Mouse (Mus musculus): ENCODE results near the gene Esrp2. TPM values are rescaled to one million over a fixed set of nuclear protein-coding genes. Genes with fewer than 3 reads are reported as not detected.
A peak's percentile ranks its signal among the peaks of the same experiment; 100 is the strongest.

Esrp2 gene
- 0.21 and 0.30 TPM in 2 replicates for total RNA-seq (2012; rRNA removed)
- not detected in 2 replicates for total RNA-seq (2014; rRNA removed)
- 0.24 and 0.37 TPM in 2 replicates for polyA plus RNA-seq (2012; ENCODE audit: insufficient read length, low read depth)

- H3K4me3 ChIP-seq (replicated peaks in 1 of 3; ENCODE audit: low read depth in 2 of 3, low read length in 2 of 3, poor library complexity in 1 of 3), result no peak within 1 kb of the TSS
- H3K9ac ChIP-seq (ENCODE audit: insufficient read depth, low read depth), result no peak within 1 kb of the TSS
- peaks cover 17 to 43% of the 10 kb centered on the region in 2 experiments for H3K36me3 ChIP-seq (replicated peaks in 1 of 2; ENCODE audit: control insufficient read depth in 1 of 2, insufficient read depth in 1 of 2, low read length in 1 of 2)
- dilution Hi-C loops (cut with MboI; ENCODE audit: extremely low pct_ligation_motif_present, extremely low pct_unique_long_range_greater_than_20kb, low sequenced_read_pairs) (no loop called here), in situ Hi-C loops (cut with MboI; ENCODE audit: low pct_ligation_motif_present, low pct_unique_long_range_greater_than_20kb, low sequenced_read_pairs) (no loop called here)
- TF ChIP-seq HCFC1 (IDR thresholded peaks at IDR 0.05; ENCODE audit: low read depth, low read length) (no peak), MYC (IDR thresholded peaks at IDR 0.05; ENCODE audit: low read depth, low read length) (no peak), EP300 (IDR thresholded peaks at IDR 0.05; ENCODE audit: low read length) (no peak)
- DNase-seq (ENCODE audit: extremely low read depth), result no peak
- no peak within 1 kb of the TSS for H3K27ac ChIP-seq (ENCODE audit: insufficient read depth, low read depth)
- no peaks in the 10 kb centered on the region for H3K27me3 ChIP-seq (replicated peaks)
- peaks cover 9% of the 10 kb centered on the region for H3K9me3 ChIP-seq (replicated peaks; ENCODE audit: low read length)
- H3K79me2 ChIP-seq (replicated peaks; ENCODE audit: control insufficient read depth, extremely low read depth, insufficient read depth, poor library complexity, severe bottlenecking), result no peaks in the 10 kb centered on the region
- no peak within 1 kb of the TSS for H3K4me2 ChIP-seq (ENCODE audit: insufficient read depth, low read depth, poor library complexity, severe bottlenecking)
- H3K4me1 ChIP-seq (ENCODE audit: control insufficient read depth in 1 of 2, insufficient read depth in 2 of 2), result peaks cover 0 to 5% of the 10 kb centered on the region in 2 experiments; a peak in 1 of 4 replicates
These were observed at the start of gene Esrp2 for GRCm38 (mm10) chr8:106136156-106137130. Gene Esrp2, minus strand, starts transcription at chr8:106136974.

GRCm38 (mm10) chr8:106186394-106186793, 49.6 kb upstream of the Esrp2 start:
- Histone ChIP-seq H3K9me3 (replicated peaks; ENCODE audit: low read length) (no peaks in the 10 kb centered on the region), H3K9ac (ENCODE audit: insufficient read depth, low read depth) (peak overlapping the region; percentile 45), H3K4me3 (replicated peaks in 1 of 3; ENCODE audit: low read depth in 2 of 3, low read length in 2 of 3, poor library complexity in 1 of 3) (no peak overlapping the region), H3K27me3 (replicated peaks) (no peaks in the 10 kb centered on the region), H3K27ac (ENCODE audit: insufficient read depth, low read depth) (peak overlapping the region; percentile 51; the same call in 1 of the 2 replicates), H3K36me3 (replicated peaks in 1 of 2; ENCODE audit: control insufficient read depth in 1 of 2, insufficient read depth in 1 of 2, low read length in 1 of 2) (peaks cover 38 to 90% of the 10 kb centered on the region in 2 experiments), H3K4me2 (ENCODE audit: insufficient read depth, low read depth, poor library complexity, severe bottlenecking) (peak overlapping the region; percentile 4; the same call in 1 of the 2 replicates), H3K79me2 (replicated peaks; ENCODE audit: control insufficient read depth, extremely low read depth, insufficient read depth, poor library complexity, severe bottlenecking) (no peaks in the 10 kb centered on the region; the same call in none of the 2 replicates), H3K4me1 (ENCODE audit: control insufficient read depth in 1 of 2, insufficient read depth in 2 of 2) (peaks cover 11 to 22% of the 10 kb centered on the region in 2 experiments; a peak in 3 of 4 replicates)
- TF ChIP-seq TCF12 (IDR thresholded peaks at IDR 0.05; ENCODE audit: low read depth, low read length), result no peak
- TF ChIP-seq MAZ (IDR thresholded peaks at IDR 0.05; ENCODE audit: low read depth, low read length), result no peak
- TF ChIP-seq IRF4 (IDR thresholded peaks at IDR 0.05; ENCODE audit: low read depth, low read length), result peak; percentile 11; the same call in 1 of the 2 replicates
- peak; percentile 60; the same call in 1 of the 2 replicates for TF ChIP-seq EP300 (IDR thresholded peaks at IDR 0.05; ENCODE audit: low read length)
- in situ Hi-C loops (cut with MboI; ENCODE audit: low pct_ligation_motif_present, low pct_unique_long_range_greater_than_20kb, low sequenced_read_pairs) (no loop called here), dilution Hi-C loops (cut with MboI; ENCODE audit: extremely low pct_ligation_motif_present, extremely low pct_unique_long_range_greater_than_20kb, low sequenced_read_pairs) (no loop called here)
- no peak for DNase-seq (ENCODE audit: extremely low read depth)

- Histone ChIP-seq H3K4me1 (ENCODE audit: control insufficient read depth in 1 of 2, insufficient read depth in 2 of 2) (peaks cover 11 to 22% of the 10 kb centered on the region in 2 experiments; a peak in 3 of 4 replicates), H3K27ac (ENCODE audit: insufficient read depth, low read depth) (peak overlapping the region; percentile 51), H3K4me3 (replicated peaks in 1 of 3; ENCODE audit: low read depth in 2 of 3, low read length in 2 of 3, poor library complexity in 1 of 3) (no peak overlapping the region), H3K9me3 (replicated peaks; ENCODE audit: low read length) (no peaks in the 10 kb centered on the region), H3K9ac (ENCODE audit: insufficient read depth, low read depth) (peak overlapping the region; percentile 45), H3K4me2 (ENCODE audit: insufficient read depth, low read depth, poor library complexity, severe bottlenecking) (peak overlapping the region; percentile 4), H3K36me3 (replicated peaks in 1 of 2; ENCODE audit: control insufficient read depth in 1 of 2, insufficient read depth in 1 of 2, low read length in 1 of 2) (peaks cover 36 to 86% of the 10 kb centered on the region in 2 experiments), H3K27me3 (replicated peaks) (no peaks in the 10 kb centered on the region), H3K79me2 (replicated peaks; ENCODE audit: control insufficient read depth, extremely low read depth, insufficient read depth, poor library complexity, severe bottlenecking) (no peaks in the 10 kb centered on the region; the same call in none of the 2 replicates)
- in situ Hi-C loops (cut with MboI; ENCODE audit: low pct_ligation_motif_present, low pct_unique_long_range_greater_than_20kb, low sequenced_read_pairs), result no loop called here
- TF ChIP-seq JUN (IDR thresholded peaks at IDR 0.05; ENCODE audit: insufficient read depth, low read depth, low read length) (peak; percentile 69; the same call in 1 of the 2 replicates), ETS1 (conservative IDR thresholded peaks at IDR 0.05; ENCODE audit: low read depth, low read length) (peak; percentile 71; the same call in 1 of the 2 replicates), EP300 (IDR thresholded peaks at IDR 0.05; ENCODE audit: low read length) (peak; percentile 96), JUND (conservative IDR thresholded peaks at IDR 0.05; ENCODE audit: low read depth, low read length) (peak; percentile 78; the same call in 1 of the 2 replicates), IRF4 (IDR thresholded peaks at IDR 0.05; ENCODE audit: low read depth, low read length) (peak; percentile 96), MAFK (IDR thresholded peaks at IDR 0.05; ENCODE audit: insufficient replicate concordance, low read length) (0 out of 2 replicates have a peak, but pooled peaks have one; percentile 26), BHLHE40 (IDR thresholded peaks at IDR 0.05; ENCODE audit: low read depth, low read length) (peak; percentile 85), MAX (IDR thresholded peaks at IDR 0.05; ENCODE audit: low read length) (no peak), MAZ (IDR thresholded peaks at IDR 0.05; ENCODE audit: low read depth, low read length) (no peak), RCOR1 (conservative IDR thresholded peaks at IDR 0.05; ENCODE audit: low read depth, low read length) (peak; percentile 91), MXI1 (IDR thresholded peaks at IDR 0.05; ENCODE audit: low read depth, low read length) (peak; percentile 38; the same call in 1 of the 2 replicates), ZNF384 (IDR thresholded peaks at IDR 0.05; ENCODE audit: low read depth, low read length) (peak; percentile 61), CHD2 (IDR thresholded peaks at IDR 0.05; ENCODE audit: low read length) (peak; percentile 64; the same call in 1 of the 2 replicates), TCF12 (IDR thresholded peaks at IDR 0.05; ENCODE audit: low read depth, low read length) (peak; percentile 82), POLR2A (IDR thresholded peaks at IDR 0.05; ENCODE audit: low read depth, low read length) (no peak), NRF1 (IDR thresholded peaks at IDR 0.05; ENCODE audit: low read depth, low read length) (no peak), SIN3A (IDR thresholded peaks at IDR 0.05; ENCODE audit: low read length) (peak; percentile 55; the same call in 1 of the 2 replicates)
- dilution Hi-C loops (cut with MboI; ENCODE audit: extremely low pct_ligation_motif_present, extremely low pct_unique_long_range_greater_than_20kb, low sequenced_read_pairs), result no loop called here
- peak; percentile 45 for DNase-seq (ENCODE audit: extremely low read depth)
These were observed 49.0 kb upstream of the Esrp2 start for GRCm38 (mm10) chr8:106185628-106186270.

Data from CH12.LX (cell line).